Mouse (Mus musculus): Measurements from ENCODE around the gene Mrpl46. TPM values are rescaled to one million over a fixed set of nuclear protein-coding genes. Genes with fewer than 3 reads are reported as not detected.

Mrpl46 gene
- total and polyA plus RNA-seq, 2 experiments from 2014 or later, result 41.4 to 71.5 TPM

- no peak for DNase-seq (ENCODE audit: low spot score)
- ATAC-seq (ENCODE audit: insufficient read depth, low read depth), result no peak
- Histone ChIP-seq H3K9me3 (replicated peaks; ENCODE audit: control insufficient read depth, low read length) (no peaks in the 10 kb centered on the region), H3K27me3 (ENCODE audit: control insufficient read depth, insufficient read depth, low read length) (no peaks in the 10 kb centered on the region), H3K27ac (ENCODE audit: low read depth) (no peak overlapping the region), H3K4me3 (ENCODE audit: low read depth, low read length) (no peak overlapping the region), H3K9ac (replicated peaks; ENCODE audit: low read depth, low read length) (no peak overlapping the region), H3K36me3 (replicated peaks; ENCODE audit: control insufficient read depth, insufficient read depth, low read length) (no peaks in the 10 kb centered on the region), H3K4me1 (ENCODE audit: control insufficient read depth, insufficient read depth) (peaks cover 7% of the 10 kb centered on the region), H3K4me2 (ENCODE audit: low read depth, low read length) (no peak overlapping the region)
- no peak for TF ChIP-seq CTCF (IDR thresholded peaks at IDR 0.05; ENCODE audit: low read depth)
- TF ChIP-seq EP300 (IDR thresholded peaks at IDR 0.05; ENCODE audit: low read depth), result no peak
- 78% methylated on average over 6 of the region's 6 CpGs for WGBS
These were observed 30.5 kb upstream of the Mrpl46 start for GRCm38 (mm10) chr7:78813791-78814190.

- Histone ChIP-seq H3K9me3 (replicated peaks; ENCODE audit: control insufficient read depth, low read length) (no peaks in the 10 kb centered on the region), H3K27me3 (ENCODE audit: control insufficient read depth, insufficient read depth, low read length) (no peaks in the 10 kb centered on the region), H3K27ac (ENCODE audit: low read depth) (no peak overlapping the region), H3K4me3 (ENCODE audit: low read depth, low read length) (no peak overlapping the region), H3K36me3 (replicated peaks; ENCODE audit: control insufficient read depth, insufficient read depth, low read length) (no peaks in the 10 kb centered on the region), H3K9ac (replicated peaks; ENCODE audit: low read depth, low read length) (no peak overlapping the region), H3K4me1 (ENCODE audit: control insufficient read depth, insufficient read depth) (no peaks in the 10 kb centered on the region), H3K4me2 (ENCODE audit: low read depth, low read length) (no peak overlapping the region)
- WGBS, result 67% methylated on average over 4 of the region's 4 CpGs
- no peak for DNase-seq (ENCODE audit: low spot score)
- TF ChIP-seq CTCF (IDR thresholded peaks at IDR 0.05; ENCODE audit: low read depth), result no peak
- TF ChIP-seq EP300 (IDR thresholded peaks at IDR 0.05; ENCODE audit: low read depth), result no peak
- ATAC-seq (ENCODE audit: insufficient read depth, low read depth), result no peak
These were observed 23.9 kb upstream of the Mrpl46 start for GRCm38 (mm10) chr7:78807192-78807591.

GRCm38 (mm10) chr7:78803841-78804240, 20.5 kb upstream of the Mrpl46 start:
- Histone ChIP-seq H3K4me2 (ENCODE audit: low read depth, low read length) (no peak overlapping the region), H3K36me3 (replicated peaks; ENCODE audit: control insufficient read depth, insufficient read depth, low read length) (no peaks in the 10 kb centered on the region), H3K27me3 (ENCODE audit: control insufficient read depth, insufficient read depth, low read length) (no peaks in the 10 kb centered on the region), H3K27ac (ENCODE audit: low read depth) (no peak overlapping the region), H3K9me3 (replicated peaks; ENCODE audit: control insufficient read depth, low read length) (no peaks in the 10 kb centered on the region), H3K4me3 (ENCODE audit: low read depth, low read length) (no peak overlapping the region), H3K4me1 (ENCODE audit: control insufficient read depth, insufficient read depth) (no peaks in the 10 kb centered on the region), H3K9ac (replicated peaks; ENCODE audit: low read depth, low read length) (no peak overlapping the region)
- ATAC-seq (ENCODE audit: insufficient read depth, low read depth), result no peak
- no peak for DNase-seq (ENCODE audit: low spot score)
- 47% methylated on average over 3 of the region's 3 CpGs for WGBS
- no peak for TF ChIP-seq EP300 (IDR thresholded peaks at IDR 0.05; ENCODE audit: low read depth)
- TF ChIP-seq CTCF (IDR thresholded peaks at IDR 0.05; ENCODE audit: low read depth), result no peak

GRCm38 (mm10) chr7:78799730-78800496, 16.6 kb upstream of the Mrpl46 start:
- Histone ChIP-seq H3K9me3 (replicated peaks; ENCODE audit: control insufficient read depth, low read length) (no peaks in the 10 kb centered on the region), H3K36me3 (replicated peaks; ENCODE audit: control insufficient read depth, insufficient read depth, low read length) (no peaks in the 10 kb centered on the region), H3K27ac (ENCODE audit: low read depth) (no peak overlapping the region), H3K4me2 (ENCODE audit: low read depth, low read length) (no peak overlapping the region), H3K27me3 (ENCODE audit: control insufficient read depth, insufficient read depth, low read length) (no peaks in the 10 kb centered on the region), H3K4me1 (ENCODE audit: control insufficient read depth, insufficient read depth) (peaks cover 5% of the 10 kb centered on the region; the same call in 1 of the 2 replicates), H3K4me3 (ENCODE audit: low read depth, low read length) (no peak overlapping the region), H3K9ac (replicated peaks; ENCODE audit: low read depth, low read length) (no peak overlapping the region)
- ATAC-seq (ENCODE audit: insufficient read depth, low read depth) (no peak), DNase-seq (ENCODE audit: low spot score) (no peak)
- WGBS, result 58% methylated on average over 9 of the region's 9 CpGs
- TF ChIP-seq EP300 (IDR thresholded peaks at IDR 0.05; ENCODE audit: low read depth), result no peak
- TF ChIP-seq CTCF (IDR thresholded peaks at IDR 0.05; ENCODE audit: low read depth), result no peak

- DNase-seq (ENCODE audit: low spot score) (no peak), ATAC-seq (ENCODE audit: insufficient read depth, low read depth) (no peak)
- no peak for TF ChIP-seq CTCF (IDR thresholded peaks at IDR 0.05; ENCODE audit: low read depth)
- TF ChIP-seq EP300 (IDR thresholded peaks at IDR 0.05; ENCODE audit: low read depth), result no peak
- H3K4me3 ChIP-seq (ENCODE audit: low read depth, low read length), result no peak overlapping the region
- H3K36me3 ChIP-seq (replicated peaks; ENCODE audit: control insufficient read depth, insufficient read depth, low read length), result peaks cover 1% of the 10 kb centered on the region; the same call in 1 of the 2 replicates
- H3K27me3 ChIP-seq (ENCODE audit: control insufficient read depth, insufficient read depth, low read length), result no peaks in the 10 kb centered on the region
- H3K4me2 ChIP-seq (ENCODE audit: low read depth, low read length), result no peak overlapping the region
- 53% methylated on average over 9 of the region's 9 CpGs for WGBS
- peaks cover 14% of the 10 kb centered on the region for H3K4me1 ChIP-seq (ENCODE audit: control insufficient read depth, insufficient read depth)
- no peaks in the 10 kb centered on the region for H3K9me3 ChIP-seq (replicated peaks; ENCODE audit: control insufficient read depth, low read length)
- H3K9ac ChIP-seq (replicated peaks; ENCODE audit: low read depth, low read length), result no peak overlapping the region
- no peak overlapping the region for H3K27ac ChIP-seq (ENCODE audit: low read depth)
These were observed 14.6 kb upstream of the Mrpl46 start for GRCm38 (mm10) chr7:78797843-78798455.
